Mouse (Mus musculus): ENCODE measurements around the gene Mrpl12.

The Mrpl12 gene

GRCm38 (mm10) chr11:120484265-120484981 is at the start of gene Mrpl12:
Gene Mrpl12 (plus strand): TSS chr11:120484613.
- peak; percentile 76 to 86 for DNase-seq (ENCODE audit: low spot score in 2 of 2)

GRCm38 (mm10) chr11:120437152-120437856 is 47.1 kb upstream of the Mrpl12 start, which contains the start of gene Nploc4:
Gene Nploc4 (minus strand): TSS chr11:120437708.
- peak; percentile 45 to 80 for DNase-seq (ENCODE audit: low spot score in 2 of 2)

- no peak for DNase-seq (ENCODE audit: low spot score in 2 of 2)
These were observed 46.5 kb upstream of the Mrpl12 start for GRCm38 (mm10) chr11:120437857-120438385.

GRCm38 (mm10) chr11:120442344-120442743 is 42.1 kb upstream of the Mrpl12 start, which contains the start of gene Tspan10:
Gene Tspan10 (plus strand): TSS chr11:120442644.
- no peak for DNase-seq (ENCODE audit: low spot score in 2 of 2)

- DNase-seq (ENCODE audit: low spot score in 2 of 2): no peak
These were observed 41.6 kb upstream of the Mrpl12 start for GRCm38 (mm10) chr11:120442765-120443280.

GRCm38 (mm10) chr11:120444106-120444505 is 40.3 kb upstream of the Mrpl12 start:
- no peak for DNase-seq (ENCODE audit: low spot score in 2 of 2)

GRCm38 (mm10) chr11:120445475-120445874 is 38.9 kb upstream of the Mrpl12 start:
- no peak for DNase-seq (ENCODE audit: low spot score in 2 of 2)

GRCm38 (mm10) chr11:120447179-120447578 is 37.2 kb upstream of the Mrpl12 start:
- no peak for DNase-seq (ENCODE audit: low spot score in 2 of 2)

GRCm38 (mm10) chr11:120452246-120452645 is 32.2 kb upstream of the Mrpl12 start:
- no peak for DNase-seq (ENCODE audit: low spot score in 2 of 2)

- DNase-seq (ENCODE audit: low spot score in 2 of 2): no peak
These were observed 31.1 kb upstream of the Mrpl12 start, which contains the start of gene Pde6g for GRCm38 (mm10) chr11:120453306-120453705. Gene Pde6g (minus strand): TSS chr11:120453500.

GRCm38 (mm10) chr11:120454965-120455364 is 29.4 kb upstream of the Mrpl12 start:
- DNase-seq (ENCODE audit: low spot score in 2 of 2): no peak

- DNase-seq (ENCODE audit: low spot score in 2 of 2): no peak
These were observed 29.0 kb upstream of the Mrpl12 start for GRCm38 (mm10) chr11:120455413-120455812.

- no peak for DNase-seq (ENCODE audit: low spot score in 2 of 2)
These were observed 27.0 kb upstream of the Mrpl12 start for GRCm38 (mm10) chr11:120457370-120457769.

GRCm38 (mm10) chr11:120457772-120458751 is 26.4 kb upstream of the Mrpl12 start, which contains the start of the genes Oxld1 and Ccdc137:
Gene Oxld1 (minus strand): TSS chr11:120458068.
Gene Ccdc137 (plus strand): TSS chr11:120458115.
- DNase-seq (ENCODE audit: low spot score in 2 of 2): peak in 1 of 2 experiments; percentile 73

GRCm38 (mm10) chr11:120458847-120459597 is 25.4 kb upstream of the Mrpl12 start:
- DNase-seq (ENCODE audit: low spot score in 2 of 2): no peak

GRCm38 (mm10) chr11:120463536-120463935 is 20.9 kb upstream of the Mrpl12 start:
- no peak for DNase-seq (ENCODE audit: low spot score in 2 of 2)

GRCm38 (mm10) chr11:120464365-120464764 is 20.0 kb upstream of the Mrpl12 start:
- no peak for DNase-seq (ENCODE audit: low spot score in 2 of 2)

- DNase-seq (ENCODE audit: low spot score in 2 of 2): no peak
These were observed 18.9 kb upstream of the Mrpl12 start for GRCm38 (mm10) chr11:120465521-120465920.

GRCm38 (mm10) chr11:120467051-120467735 is 17.2 kb upstream of the Mrpl12 start, which contains the start of gene Arl16:
Gene Arl16 (minus strand): TSS chr11:120467607.
- peak; percentile 92 to 95 for DNase-seq (ENCODE audit: low spot score in 2 of 2)

- no peak for DNase-seq (ENCODE audit: low spot score in 2 of 2)
These were observed 16.7 kb upstream of the Mrpl12 start for GRCm38 (mm10) chr11:120467736-120468092.

Data from left cerebral cortex, adult 9 months (tissue).